9 mouse cellular contexts compared by ENCODE assay signal in the genomic region with DNA sequence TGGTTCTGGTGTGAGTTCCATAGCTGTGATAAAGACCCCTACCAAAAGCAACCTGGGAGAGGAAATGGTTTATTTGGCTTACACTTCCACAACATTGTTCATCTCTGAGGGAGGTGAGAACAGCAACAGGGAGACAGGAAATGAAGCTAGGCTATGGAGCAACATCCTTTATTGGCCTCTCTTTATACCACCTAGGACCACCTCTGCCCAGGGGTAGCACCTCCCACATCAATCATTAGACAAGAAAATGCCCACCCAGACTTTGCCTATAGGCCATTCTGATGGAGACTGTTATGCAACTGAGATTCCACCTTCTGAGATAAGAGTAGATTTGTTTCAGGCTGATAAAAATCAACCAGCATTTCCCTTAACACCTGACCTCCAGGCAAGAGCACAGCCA. TPM values are rescaled to one million over a fixed set of nuclear protein-coding genes. Genes with fewer than 3 reads are reported as not detected.
DNase-seq lines count a peak whose midpoint lies in the region; ATAC-seq and TF ChIP-seq lines count a peak whose summit lies in the region.
"Had no signal": no experiment of that assay in that cellular context is flagged by ENCODE, and none has a peak within 500 bp of the region (broad histone marks: within the 10 kb centered on the region; RNA-seq: fewer than 3 reads in every experiment).

No protein-coding gene starts in this region.

- H3K9ac ChIP-seq in forebrain, embryonic 11.5 days (ENCODE audit: low read length), result no peak overlapping the region
- no peak overlapping the region for H3K9ac ChIP-seq in embryonic facial prominence, embryonic 14.5 days (ENCODE audit: low read depth, low read length)
- no peak overlapping the region for H3K9ac ChIP-seq in midbrain, embryonic 14.5 days (replicated peaks; ENCODE audit: low read length)

- ATAC-seq in forebrain, embryonic 11.5 days (replicated peaks; ENCODE audit: low FRiP score), result no peak
- ATAC-seq in embryonic facial prominence, embryonic 14.5 days (ENCODE audit: low read depth), result no peak
- ATAC-seq in midbrain, embryonic 14.5 days (ENCODE audit: low FRiP score, low TSS enrichment), result no peak
- no peak for ATAC-seq in CD4-positive, CD25-positive, alpha-beta regulatory T cell, adult 4 months

- H3K4me2 ChIP-seq in forebrain, embryonic 11.5 days (ENCODE audit: low read depth, low read length, severe bottlenecking), result no peak overlapping the region
- peak overlapping the region; percentile 50; the same call in 1 of the 2 replicates for H3K4me2 ChIP-seq in embryonic facial prominence, embryonic 14.5 days (ENCODE audit: low read depth, low read length)
- peak overlapping the region; percentile 63 for H3K4me2 ChIP-seq in midbrain, embryonic 14.5 days (ENCODE audit: low read length)

- DNase-seq in forebrain, embryonic 10.5 days (ENCODE audit: extremely low spot score, low spot score), result no peak
- DNase-seq in forebrain, embryonic 11.5 days (ENCODE audit: low spot score), result no peak
- DNase-seq in left cerebral cortex, adult 2 months (ENCODE audit: extremely low spot score in 1 of 2, low spot score in 2 of 2), result no peak
- DNase-seq in left cerebral cortex, postnatal 10 days (ENCODE audit: extremely low spot score in 1 of 2, low spot score in 2 of 2), result no peak
- no peak for DNase-seq in embryonic facial prominence, embryonic 14.5 days (ENCODE audit: low spot score)
- no peak for DNase-seq in midbrain, embryonic 14.5 days
- no peak for DNase-seq in spleen, postnatal 36 days (ENCODE audit: low spot score in 2 of 2)

- intact Hi-C loops in left cerebral cortex, adult 2 months (cut with DNase I), result no loop called here
- intact Hi-C loops in left cerebral cortex, postnatal 10 days (cut with DNase I), result loop anchor here (10.0 kb wide), 1 partner anchor 111 kb away; no protein-coding TSS in a partner anchor

- H3K27ac ChIP-seq in forebrain, embryonic 10.5 days, result no peak overlapping the region
- H3K27ac ChIP-seq in forebrain, embryonic 11.5 days (ENCODE audit: low read depth, low read length), result no peak overlapping the region
- H3K27ac ChIP-seq in left cerebral cortex, adult 2 months, result peak overlapping the region; percentile 38
- H3K27ac ChIP-seq in embryonic facial prominence, embryonic 14.5 days (replicated peaks; ENCODE audit: low read depth, low read length), result no peak overlapping the region
- peak overlapping the region; percentile 91; the same call in 1 of the 2 replicates for H3K27ac ChIP-seq in midbrain, embryonic 14.5 days (replicated peaks; ENCODE audit: low read depth, low read length)

- H3K36me3 ChIP-seq in forebrain, embryonic 10.5 days (replicated peaks), result no peaks in the 10 kb centered on the region
- no peaks in the 10 kb centered on the region for H3K36me3 ChIP-seq in forebrain, embryonic 11.5 days (ENCODE audit: control insufficient read depth, insufficient read depth, low read length)
- H3K36me3 ChIP-seq in embryonic facial prominence, embryonic 14.5 days (ENCODE audit: control insufficient read depth, insufficient read depth, low read length), result no peaks in the 10 kb centered on the region
- no peaks in the 10 kb centered on the region for H3K36me3 ChIP-seq in midbrain, embryonic 14.5 days (ENCODE audit: control insufficient read depth, insufficient read depth, low read length)

- no peaks in the 10 kb centered on the region for H3K9me3 ChIP-seq in forebrain, embryonic 10.5 days
- H3K9me3 ChIP-seq in forebrain, embryonic 11.5 days (ENCODE audit: control insufficient read depth, low read length), result no peaks in the 10 kb centered on the region
- no peaks in the 10 kb centered on the region for H3K9me3 ChIP-seq in embryonic facial prominence, embryonic 14.5 days (ENCODE audit: control insufficient read depth, low read length)
- H3K9me3 ChIP-seq in midbrain, embryonic 14.5 days (ENCODE audit: control insufficient read depth, low read length), result no peaks in the 10 kb centered on the region
- H3K9me3 ChIP-seq: megakaryocyte, embryonic 14.5 days had no signal

- H3K27me3 ChIP-seq in forebrain, embryonic 10.5 days (ENCODE audit: poor library complexity, severe bottlenecking), result peaks cover 38% of the 10 kb centered on the region
- H3K27me3 ChIP-seq in forebrain, embryonic 11.5 days (ENCODE audit: control insufficient read depth, insufficient read depth, low read length), result no peaks in the 10 kb centered on the region
- no peaks in the 10 kb centered on the region for H3K27me3 ChIP-seq in embryonic facial prominence, embryonic 14.5 days (replicated peaks; ENCODE audit: control insufficient read depth, insufficient read depth, low read length)
- no peaks in the 10 kb centered on the region for H3K27me3 ChIP-seq in midbrain, embryonic 14.5 days (ENCODE audit: control insufficient read depth, insufficient read depth, low read length)

- TF ChIP-seq CTCF in left cerebral cortex, adult 2 months (IDR thresholded peaks at IDR 0.05), result no peak

- 0 out of 2 replicates have a peak overlapping the region, but pooled peaks have one; percentile 98 for H3K4me3 ChIP-seq in forebrain, embryonic 10.5 days
- no peak overlapping the region for H3K4me3 ChIP-seq in forebrain, embryonic 11.5 days (ENCODE audit: low read depth, low read length)
- H3K4me3 ChIP-seq in left cerebral cortex, adult 2 months, result no peak overlapping the region; the same call in 1 of the 2 replicates
- no peak overlapping the region; the same call in 1 of the 2 replicates for H3K4me3 ChIP-seq in embryonic facial prominence, embryonic 14.5 days (ENCODE audit: low read depth, low read length)
- H3K4me3 ChIP-seq in midbrain, embryonic 14.5 days (replicated peaks; ENCODE audit: low read depth, low read length), result peak overlapping the region; percentile 91; the same call in 1 of the 2 replicates

- H3K4me1 ChIP-seq in forebrain, embryonic 10.5 days, result peaks cover 26% of the 10 kb centered on the region
- H3K4me1 ChIP-seq in forebrain, embryonic 11.5 days (replicated peaks; ENCODE audit: control insufficient read depth, insufficient read depth, low read length), result no peaks in the 10 kb centered on the region
- H3K4me1 ChIP-seq in embryonic facial prominence, embryonic 14.5 days (ENCODE audit: control insufficient read depth, insufficient read depth, low read length), result peaks cover 9% of the 10 kb centered on the region
- H3K4me1 ChIP-seq in midbrain, embryonic 14.5 days (ENCODE audit: control insufficient read depth, insufficient read depth, low read length), result peaks cover 18% of the 10 kb centered on the region

RNA-seq across cellular contexts. Expression of gene Scmh1, which starts 0.8 kb away (rescaled TPM):
- 31.0 and 31.4 TPM in 2 replicates for polyA plus RNA-seq in forebrain, embryonic 10.5 days (2016; fragmentation: Nextera tagmentation; extraction: Ambion mirVana)
- 46.1 and 46.4 TPM in 2 replicates for polyA plus RNA-seq in forebrain, embryonic 11.5 days (2014; fragmentation: Nextera tagmentation; extraction: Ambion mirVana)
- 10 to 100 TPM; 82.9 to 91.5 TPM for total RNA-seq in left cerebral cortex, adult 2 months (2021)
- 100 to 1,000 TPM; 129 TPM for total RNA-seq in left cerebral cortex, postnatal 10 days (2021)
- 31.4 and 33.6 TPM in 2 replicates for polyA plus RNA-seq in embryonic facial prominence, embryonic 14.5 days (2014; fragmentation: Nextera tagmentation; extraction: Ambion mirVana)
- 83.4 and 84.7 TPM in 2 replicates for polyA plus RNA-seq in midbrain, embryonic 14.5 days (2014; fragmentation: Nextera tagmentation; extraction: Ambion mirVana)
- 10 to 100 TPM; 10.4 TPM for polyA plus RNA-seq in CD4-positive, CD25-positive, alpha-beta regulatory T cell, adult 4 months (2017; shearing (Covaris generic))

Comparison
In these comparisons a context has a peak if more than half of its experiments do, and no peak if none do; other contexts are left out.
1. H3K4me3 ChIP-seq: peak in forebrain, embryonic 10.5 days (single experiment) and midbrain, embryonic 14.5 days (single experiment); none in forebrain, embryonic 11.5 days (single experiment), left cerebral cortex, adult 2 months (single experiment) and embryonic facial prominence, embryonic 14.5 days (single experiment).
2. H3K27ac ChIP-seq: peak in left cerebral cortex, adult 2 months (single experiment) and midbrain, embryonic 14.5 days (single experiment); none in forebrain, embryonic 10.5 days (single experiment), forebrain, embryonic 11.5 days (single experiment) and embryonic facial prominence, embryonic 14.5 days (single experiment).